Comparison of ENCODE assay signal across 8 mouse cellular contexts in the genomic region with DNA sequence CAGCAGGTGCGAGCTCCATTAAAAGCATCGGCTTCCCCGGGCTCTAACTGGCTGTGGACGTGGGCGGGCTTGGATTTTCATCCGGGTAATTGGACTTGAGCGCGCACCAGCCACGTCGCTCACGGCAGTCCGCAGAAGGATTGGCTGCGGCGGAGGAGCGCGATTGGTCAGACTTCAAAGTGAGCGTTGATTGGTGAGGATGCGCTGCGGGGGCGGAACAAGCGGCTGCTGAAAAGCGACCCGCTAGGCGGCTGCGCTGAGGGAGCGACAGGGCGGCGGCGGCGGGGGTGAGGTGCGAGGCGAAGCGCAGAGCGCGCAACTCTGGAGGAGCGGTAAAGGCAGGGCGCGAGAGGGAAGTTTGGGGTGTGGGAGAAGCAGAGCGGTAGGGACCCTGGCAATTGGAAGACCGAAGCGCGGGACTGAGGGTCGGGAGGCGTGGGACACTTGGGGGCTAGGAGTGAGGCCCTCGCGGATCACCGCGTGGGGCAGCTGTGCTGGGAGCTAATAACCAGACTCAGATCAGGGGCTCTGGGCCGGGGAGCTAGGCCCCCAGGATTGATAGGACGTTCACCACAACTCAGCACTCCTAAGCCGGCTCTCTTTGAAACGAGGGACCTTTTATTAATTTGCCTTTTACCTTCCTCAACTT. TPM values are rescaled to one million over a fixed set of nuclear protein-coding genes. Genes with fewer than 3 reads are reported as not detected.
A peak's percentile ranks its signal among the peaks of the same experiment; 100 is the strongest.
DNase-seq lines count a peak whose midpoint lies in the region; ATAC-seq lines count a peak whose summit lies in the region.

A gene (plus strand): TSS at position 243 of the 649 bp plus-strand sequence.

- intact Hi-C loops in left cerebral cortex, postnatal 14 days (cut with DNase I) = loop anchor here (2.0 kb wide), 1 partner anchor 46 kb away; no protein-coding TSS in a partner anchor

- peaks cover 13% of the 10 kb centered on the region for H3K4me1 ChIP-seq in embryonic facial prominence, embryonic 10.5 days
- H3K4me1 ChIP-seq in intestine, embryonic 15.5 days (replicated peaks) = peaks cover 7% of the 10 kb centered on the region

- peak; percentile 97 for DNase-seq in adrenal gland, postnatal 14 days
- DNase-seq in embryonic facial prominence, embryonic 10.5 days (ENCODE audit: low spot score) = peak; percentile 97
- peak; percentile 87 to 94 for DNase-seq in gastrocnemius, postnatal 4 days (ENCODE audit: low spot score in 2 of 2)
- peak; percentile 99 for DNase-seq in left cerebral cortex, postnatal 14 days (ENCODE audit: low spot score in 2 of 2)
- DNase-seq in right cerebral cortex, postnatal 14 days = peak; percentile 98
- DNase-seq in urinary bladder, postnatal 25 days (ENCODE audit: low spot score) = peak; percentile 82

- 11% methylated on average over 52 of the region's 52 CpGs for WGBS in embryonic facial prominence, embryonic 10.5 days
- 7% methylated on average over 52 of the region's 52 CpGs for WGBS in intestine, embryonic 15.5 days

- no peaks in the 10 kb centered on the region for H3K9me3 ChIP-seq in embryonic facial prominence, embryonic 10.5 days
- no peaks in the 10 kb centered on the region for H3K9me3 ChIP-seq in intestine, embryonic 15.5 days

- H3K27me3 ChIP-seq in embryonic facial prominence, embryonic 10.5 days (replicated peaks; ENCODE audit: low read depth, poor library complexity, severe bottlenecking) = peaks cover 4% of the 10 kb centered on the region; the same call in 1 of the 2 replicates
- no peaks in the 10 kb centered on the region for H3K27me3 ChIP-seq in intestine, embryonic 15.5 days (replicated peaks)

- H3K9ac ChIP-seq in intestine, embryonic 15.5 days = peak within 1 kb of the TSS; percentile 38

- peak within 1 kb of the TSS; percentile 77 for H3K27ac ChIP-seq in embryonic facial prominence, embryonic 10.5 days (replicated peaks)
- no peak within 1 kb of the TSS for H3K27ac ChIP-seq in intestine, embryonic 15.5 days

- H3K4me3 ChIP-seq in embryonic facial prominence, embryonic 10.5 days = peak within 1 kb of the TSS; percentile 64
- peak within 1 kb of the TSS; percentile 47 for H3K4me3 ChIP-seq in intestine, embryonic 15.5 days (replicated peaks)

- ATAC-seq in intestine, embryonic 15.5 days = peak; percentile 100
- peak; percentile 100 for ATAC-seq in megakaryocyte-erythroid progenitor cell, adult 5-6 weeks (replicated peaks; ENCODE audit: low FRiP score, low TSS enrichment, poor library complexity, severe bottlenecking)

- peak within 1 kb of the TSS; percentile 94 for H3K4me2 ChIP-seq in intestine, embryonic 15.5 days (replicated peaks)

- H3K36me3 ChIP-seq in embryonic facial prominence, embryonic 10.5 days (replicated peaks) = no peaks in the 10 kb centered on the region
- H3K36me3 ChIP-seq in intestine, embryonic 15.5 days = no peaks in the 10 kb centered on the region

RNA-seq across cellular contexts. Expression of the gene that starts here (rescaled TPM):
- 10.7 and 10.9 TPM in 2 replicates for total RNA-seq in adrenal gland, postnatal 14 days (2021)
- polyA plus RNA-seq in embryonic facial prominence, embryonic 10.5 days (2016; fragmentation: Nextera tagmentation; extraction: Ambion mirVana) = 14.2 and 16.5 TPM in 2 replicates
- 10 to 100 TPM; 11.0 to 14.0 TPM for total RNA-seq in gastrocnemius, postnatal 4 days (2021)
- 11.5 and 11.9 TPM in 2 replicates for polyA plus RNA-seq in intestine, embryonic 15.5 days (2015; fragmentation: Nextera tagmentation; extraction: Ambion mirVana)
- 10 to 100 TPM; 35.2 to 36.0 TPM for total RNA-seq in left cerebral cortex, postnatal 14 days (2021)
- total RNA-seq in megakaryocyte-erythroid progenitor cell, adult 5-6 weeks (2014; fragmentation: Nextera tagmentation) = 2.3 and 12.0 TPM in 2 replicates
- 4.7 and 6.8 TPM in 2 replicates for total RNA-seq in megakaryocyte-erythroid progenitor cell, adult 5-6 weeks (2017)
